Mouse (Mus musculus) CH12.LX (cell line): ENCODE results near the gene Dnah8. TPM values are rescaled to one million over a fixed set of nuclear protein-coding genes. Genes with fewer than 3 reads are reported as not detected.

Experiments
- DNase-seq: peaks from one replicate; pipeline ENCODE4 v3.0.0-alpha.2; 2013; ENCODE audit errors: extremely low read depth
- H3K27ac ChIP-seq: 2 replicates; pipeline ENCODE4 v1.5.1; 2012; ENCODE audit warnings: low read depth, mild to moderate bottlenecking, control low read depth, moderate library complexity; ENCODE audit not compliant: insufficient read depth
- H3K27me3 ChIP-seq: replicated peaks from 2 replicates; pipeline ENCODE3; 2012; ENCODE audit warnings: inconsistent platforms
- H3K36me3 ChIP-seq, 2 experiments: replicated peaks in 1 of 2; 2 replicates each; pipeline versions ENCODE3 to v1.6.1; 2012; ENCODE audit warnings: inconsistent platforms in 1 of 2, low read length in 1 of 2, mild to moderate bottlenecking in 1 of 2, mixed read lengths in 1 of 2, moderate library complexity in 1 of 2; ENCODE audit not compliant: control insufficient read depth in 1 of 2, insufficient read depth in 1 of 2
- H3K4me1 ChIP-seq, 2 experiments: 2 replicates each; pipeline ENCODE4 v1.6.1; 2012; ENCODE audit warnings: inconsistent platforms in 1 of 2, moderate library complexity in 1 of 2; ENCODE audit not compliant: insufficient read depth in 2 of 2, control insufficient read depth in 1 of 2
- H3K4me2 ChIP-seq: 2 replicates; pipeline ENCODE4 v1.6.1; 2012; ENCODE audit warnings: low read depth, mild to moderate bottlenecking, control low read depth; ENCODE audit not compliant: poor library complexity, insufficient read depth, severe bottlenecking
- H3K4me3 ChIP-seq, 3 experiments: fragments of 150-350 bp in 1 of 3; sonication (generic) in 1 of 3; replicated peaks in 1 of 3; 2 replicates each; pipeline versions ENCODE3 to v1.5.1; 2011 to 2012; ENCODE audit warnings: low read depth in 2 of 3, low read length in 2 of 3, mild to moderate bottlenecking in 2 of 3, moderate library complexity in 2 of 3, control low read depth in 1 of 3, improper control_type of control experiment in 1 of 3, inconsistent platforms in 1 of 3, mixed read lengths in 1 of 3; ENCODE audit not compliant: poor library complexity in 1 of 3
- H3K79me2 ChIP-seq: replicated peaks from 2 replicates; pipeline ENCODE4 v1.6.1; 2012; ENCODE audit warnings: mild to moderate bottlenecking, moderate library complexity; ENCODE audit not compliant: control insufficient read depth, poor library complexity, insufficient read depth, severe bottlenecking; ENCODE audit errors: extremely low read depth
- H3K9ac ChIP-seq: 2 replicates; pipeline ENCODE4 v1.6.1; 2012; ENCODE audit warnings: low read depth, mild to moderate bottlenecking, control low read depth, moderate library complexity; ENCODE audit not compliant: insufficient read depth
- H3K9me3 ChIP-seq: replicated peaks from 2 replicates; pipeline ENCODE3; 2012; ENCODE audit warnings: low read length, inconsistent platforms, mixed read lengths
- CHD1 ChIP-seq: IDR thresholded peaks from 2 replicates; pipeline ENCODE4 v1.6.1; 2012; ENCODE audit warnings: low read depth, low read length, improper control_type of control experiment, inconsistent platforms
- CTCF ChIP-seq, 2 experiments: IDR thresholded peaks in 1 of 2; conservative IDR thresholded peaks in 1 of 2; 2 replicates each; pipeline ENCODE4 v1.5.1; 2011 to 2012; ENCODE audit warnings: low read depth in 2 of 2, low read length in 2 of 2, improper control_type of control experiment in 1 of 2, inconsistent platforms in 1 of 2, mild to moderate bottlenecking in 1 of 2, moderate library complexity in 1 of 2
- E2F4 ChIP-seq: IDR thresholded peaks from 2 replicates; pipeline ENCODE4 v1.6.1; 2011; ENCODE audit warnings: low read depth, low read length, improper control_type of control experiment; ENCODE audit not compliant: insufficient replicate concordance
- HCFC1 ChIP-seq: IDR thresholded peaks from 2 replicates; pipeline ENCODE4 v1.6.1; 2012; ENCODE audit warnings: low read depth, mild to moderate bottlenecking, inconsistent platforms, low read length, improper control_type of control experiment
- IRF4 ChIP-seq: IDR thresholded peaks from 2 replicates; pipeline ENCODE4 v1.6.1; 2014; ENCODE audit warnings: low read depth, mild to moderate bottlenecking, inconsistent platforms, low read length, improper control_type of control experiment
- MAX ChIP-seq: IDR thresholded peaks from 2 replicates; pipeline ENCODE4 v1.6.1; 2011; ENCODE audit warnings: low read length, improper control_type of control experiment
- MAZ ChIP-seq: IDR thresholded peaks from 2 replicates; pipeline ENCODE4 v1.6.1; 2012; ENCODE audit warnings: low read depth, mild to moderate bottlenecking, inconsistent platforms, low read length, improper control_type of control experiment, moderate library complexity
- MXI1 ChIP-seq: IDR thresholded peaks from 2 replicates; pipeline ENCODE4 v1.6.1; 2011; ENCODE audit warnings: mild to moderate bottlenecking, low read depth, low read length, improper control_type of control experiment
- NRF1 ChIP-seq: IDR thresholded peaks from 2 replicates; pipeline ENCODE4 v1.6.1; 2014; ENCODE audit warnings: low read depth, mild to moderate bottlenecking, inconsistent platforms, low read length, improper control_type of control experiment, moderate library complexity
- POLR2A ChIP-seq: IDR thresholded peaks from 2 replicates; pipeline ENCODE4 v1.6.1; 2011; ENCODE audit warnings: low read depth, mild to moderate bottlenecking, improper control_type of control experiment, low read length
- POLR2AphosphoS2 ChIP-seq: IDR thresholded peaks from 2 replicates; pipeline ENCODE4 v1.6.1; 2011; ENCODE audit warnings: low read depth, low read length, improper control_type of control experiment
- RCOR1 ChIP-seq: conservative IDR thresholded peaks from 2 replicates; pipeline ENCODE4 v1.6.1; 2012; ENCODE audit warnings: low read depth, mild to moderate bottlenecking, inconsistent platforms, low read length, improper control_type of control experiment
- SIN3A ChIP-seq: IDR thresholded peaks from 2 replicates; pipeline ENCODE4 v1.6.1; 2012; ENCODE audit warnings: low read length, improper control_type of control experiment, inconsistent platforms
- SMC3 ChIP-seq: IDR thresholded peaks from 2 replicates; pipeline ENCODE4 v1.6.1; 2011; ENCODE audit warnings: low read depth, low read length, improper control_type of control experiment
- USF1 ChIP-seq: IDR thresholded peaks from 2 replicates; pipeline ENCODE4 v1.6.1; 2014; ENCODE audit warnings: low read depth, mild to moderate bottlenecking, inconsistent platforms, low read length, improper control_type of control experiment
- ZC3H11A ChIP-seq: IDR thresholded peaks from 2 replicates; pipeline ENCODE4 v1.6.1; 2012; ENCODE audit warnings: low read depth, mild to moderate bottlenecking, inconsistent platforms, low read length, improper control_type of control experiment
- ZKSCAN1 ChIP-seq: IDR thresholded peaks from 2 replicates; pipeline ENCODE4 v1.6.1; 2012; ENCODE audit warnings: low read depth, inconsistent platforms, low read length, improper control_type of control experiment, borderline replicate concordance
- ZMIZ1 ChIP-seq: IDR thresholded peaks from 2 replicates; pipeline ENCODE4 v1.6.1; 2012; ENCODE audit warnings: low read depth, mild to moderate bottlenecking, inconsistent platforms, low read length, improper control_type of control experiment
- dilution Hi-C: fragments of 300-500 bp; cut with MboI; formaldehyde crosslinking; loops from 2 replicates; pipeline ENCODE4 v1.14.3; 2020; ENCODE audit warnings: low sequenced_read_pairs; ENCODE audit not compliant: extremely low pct_unique_long_range_greater_than_20kb, extremely low pct_ligation_motif_present
- in situ Hi-C: fragments of 300-500 bp; cut with MboI; formaldehyde crosslinking; loops from 3 replicates; pipeline ENCODE4 v1.14.3; 2019; ENCODE audit warnings: low sequenced_read_pairs, low pct_ligation_motif_present, low pct_unique_long_range_greater_than_20kb, mixed read lengths
- polyA plus RNA-seq: library from polyadenylated mRNA; unstranded; fragments of >175 nt; gene quantifications from 2 replicates; pipeline ENCODE4 v1.2.1, GENCODE M21; 2012; ENCODE audit warnings: low read depth; ENCODE audit not compliant: insufficient read length
- total RNA-seq, 2 experiments: library from RNA; depleted of rRNA; stranded (reverse); fragments of 300-350 nt in 1 of 2; fragments of >200 nt in 1 of 2; gene quantifications; 2 replicates each; pipeline ENCODE4 v1.2.3; 2012 to 2014

Dnah8 gene
- total and polyA plus RNA-seq, 3 experiments, result 0.09 to 0.99 TPM; not detected in 1

- no peak overlapping the region for H3K9ac ChIP-seq
- H3K9me3 ChIP-seq, result no peaks in the 10 kb centered on the region
- no peak for DNase-seq
- dilution Hi-C loops (no loop called here), in situ Hi-C loops (no loop called here)
- peaks cover 7 to 47% of the 10 kb centered on the region in 2 experiments for H3K4me1 ChIP-seq
- H3K4me2 ChIP-seq, result no peak overlapping the region
- H3K27me3 ChIP-seq, result no peaks in the 10 kb centered on the region
- H3K36me3 ChIP-seq, result peaks cover 4 to 52% of the 10 kb centered on the region in 2 experiments
- TF ChIP-seq MAZ (no peak), CHD1 (no peak), NRF1 (no peak), MXI1 (no peak), ZKSCAN1 (no peak), RCOR1 (no peak), IRF4 (no peak), ZC3H11A (no peak), POLR2A (no peak), SMC3 (no peak), ZMIZ1 (no peak), USF1 (no peak)
- peaks cover 24% of the 10 kb centered on the region for H3K79me2 ChIP-seq
- H3K4me3 ChIP-seq, result no peak overlapping the region
- H3K27ac ChIP-seq, result no peak overlapping the region
These were observed 14.7 kb upstream of the Dnah8 start for GRCm38 (mm10) chr17:30609305-30609979.

GRCm38 (mm10) chr17:30609980-30610307 is 14.2 kb upstream of the Dnah8 start:
- Histone ChIP-seq H3K79me2 (peaks cover 24% of the 10 kb centered on the region), H3K9ac (no peak overlapping the region), H3K4me1 (peaks cover 7 to 47% of the 10 kb centered on the region in 2 experiments), H3K36me3 (peaks cover 4 to 47% of the 10 kb centered on the region in 2 experiments), H3K4me2 (no peak overlapping the region), H3K27me3 (no peaks in the 10 kb centered on the region), H3K9me3 (no peaks in the 10 kb centered on the region), H3K27ac (no peak overlapping the region), H3K4me3 (no peak overlapping the region)
- dilution Hi-C loops, result no loop called here
- DNase-seq, result no peak
- in situ Hi-C loops, result no loop called here
- TF ChIP-seq NRF1 (no peak), POLR2AphosphoS2 (no peak), SIN3A (no peak), MAX (no peak), CTCF (conservative IDR thresholded peaks at IDR 0.05 in 1 of 2, IDR thresholded peaks at IDR 0.05 in 1 of 2; ENCODE audit: low read depth in 2 of 2, low read length in 2 of 2) (no peak), IRF4 (no peak), HCFC1 (no peak), E2F4 (no peak), USF1 (no peak)
